ENCODE assay signal across 14 mouse cellular contexts in the genomic region with DNA sequence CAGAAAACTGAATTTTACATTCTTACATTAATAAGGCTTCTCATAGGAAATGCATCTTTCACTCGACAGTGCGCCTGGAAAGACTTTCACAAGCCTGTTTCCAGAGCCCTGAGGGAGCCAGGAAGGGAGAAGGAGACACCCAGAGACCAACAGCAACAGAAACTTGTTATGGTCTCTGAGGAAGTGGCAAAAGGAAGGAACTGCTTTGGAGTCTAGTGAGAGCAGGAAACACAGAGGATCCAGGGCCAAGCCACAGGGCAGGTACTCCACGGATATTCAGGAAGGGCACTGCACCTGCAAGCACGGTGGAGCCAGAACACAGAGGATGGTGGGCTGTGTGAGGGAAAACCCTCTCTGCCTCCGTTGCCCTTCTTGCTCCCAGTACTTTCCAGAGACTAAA.
DNase-seq lines count a peak whose midpoint lies in the region; ATAC-seq and TF ChIP-seq lines count a peak whose summit lies in the region.
"Had no signal": no experiment of that assay in that cellular context is flagged by ENCODE, and none has a peak within 500 bp of the region (broad histone marks: within the 10 kb centered on the region; RNA-seq: fewer than 3 reads in every experiment).

No protein-coding gene starts in this region.

- H3K36me3 ChIP-seq in thymus, adult 2 months (ENCODE audit: control insufficient read depth, insufficient read depth, low read length): no peaks in the 10 kb centered on the region
- no peaks in the 10 kb centered on the region for H3K36me3 ChIP-seq in forebrain, embryonic 10.5 days (replicated peaks)
- H3K36me3 ChIP-seq: embryonic facial prominence, embryonic 15.5 days; neural tube, embryonic 12.5 days had no signal

- H3K27ac ChIP-seq in thymus, adult 2 months (ENCODE audit: control insufficient read depth, insufficient read depth, low read length): no peak overlapping the region
- no peak overlapping the region for H3K27ac ChIP-seq in forebrain, embryonic 10.5 days
- no peak overlapping the region for H3K27ac ChIP-seq in layer of hippocampus, adult 2 months
- H3K27ac ChIP-seq: embryonic facial prominence, embryonic 15.5 days; neural tube, embryonic 12.5 days had no signal

- WGBS in thymus, adult 2 months: 33% methylated on average over 5 of the region's 5 CpGs
- 91% methylated on average over 5 of the region's 5 CpGs for WGBS in forebrain, embryonic 10.5 days

- no peaks in the 10 kb centered on the region for H3K27me3 ChIP-seq in thymus, adult 2 months (ENCODE audit: control insufficient read depth, insufficient read depth, low read length)
- H3K27me3 ChIP-seq in forebrain, embryonic 10.5 days (ENCODE audit: poor library complexity, severe bottlenecking): no peaks in the 10 kb centered on the region
- H3K27me3 ChIP-seq: embryonic facial prominence, embryonic 15.5 days; neural tube, embryonic 12.5 days had no signal

- DNase-seq in gastrocnemius, postnatal 25 days: peak; percentile 8
- DNase-seq in gastrocnemius, adult 18-20 months (ENCODE audit: low spot score): no peak
- DNase-seq in thymus, adult 2 months: peak; percentile 18
- DNase-seq in thymus, adult 18-20 months: no peak
- DNase-seq in kidney, postnatal 25 days: peak; percentile 18 to 37
- DNase-seq in forebrain, embryonic 10.5 days (ENCODE audit: extremely low spot score, low spot score): no peak
- no peak for DNase-seq in layer of hippocampus, adult 2 months (ENCODE audit: low spot score in 2 of 2)
- DNase-seq: cerebellum, postnatal 10 days; midbrain, embryonic 14.5 days had no signal

- no peak for TF ChIP-seq CTCF in thymus, adult 2 months (IDR thresholded peaks at IDR 0.05; ENCODE audit: borderline replicate concordance, control insufficient read depth, extremely low read depth, insufficient read depth, low read length, poor library complexity)
- no peak for TF ChIP-seq CTCF in layer of hippocampus, adult 2 months (conservative IDR thresholded peaks at IDR 0.05)

- no peaks in the 10 kb centered on the region for H3K9me3 ChIP-seq in forebrain, embryonic 10.5 days
- H3K9me3 ChIP-seq: embryonic facial prominence, embryonic 15.5 days; neural tube, embryonic 12.5 days had no signal

- no peak overlapping the region for H3K4me3 ChIP-seq in thymus, adult 2 months (ENCODE audit: control insufficient read depth, insufficient read depth, low read length)
- no peak overlapping the region for H3K4me3 ChIP-seq in forebrain, embryonic 10.5 days
- H3K4me3 ChIP-seq in layer of hippocampus, adult 2 months: no peak overlapping the region
- H3K4me3 ChIP-seq: embryonic facial prominence, embryonic 15.5 days; neural tube, embryonic 12.5 days had no signal

- peaks cover 8% of the 10 kb centered on the region for H3K4me1 ChIP-seq in thymus, adult 2 months (replicated peaks; ENCODE audit: control insufficient read depth, insufficient read depth, low read length)
- 0 out of 2 replicates have a peak, but pooled peaks cover 4% of the 10 kb centered on the region for H3K4me1 ChIP-seq in forebrain, embryonic 10.5 days
- H3K4me1 ChIP-seq: embryonic facial prominence, embryonic 15.5 days; neural tube, embryonic 12.5 days had no signal

- peak; percentile 76 for ATAC-seq in megakaryocyte progenitor cell, adult 5-6 weeks (replicated peaks; ENCODE audit: poor library complexity)
- ATAC-seq: activated CD4-positive, CD25-positive, alpha-beta regulatory T cell, adult 4 months; intestine, postnatal 0 days had no signal

- no peak for TF ChIP-seq POLR2A in thymus, adult 2 months (IDR thresholded peaks at IDR 0.05; ENCODE audit: control insufficient read depth, extremely low read depth, insufficient read depth, low read length, poor library complexity)

Comparison
In these comparisons a context has a peak if more than half of its experiments do, and no peak if none do; other contexts are left out.
1. DNase-seq: peak in gastrocnemius, postnatal 25 days (single experiment), thymus, adult 2 months (single experiment) and kidney, postnatal 25 days (2 of 2); none in gastrocnemius, adult 18-20 months (single experiment), thymus, adult 18-20 months (0 of 2), forebrain, embryonic 10.5 days (single experiment) and layer of hippocampus, adult 2 months (0 of 2).